Mouse (Mus musculus): ENCODE measurements around the gene Atp2b2.
A peak's percentile ranks its signal among the peaks of the same experiment; 100 is the strongest.

The Atp2b2 gene

GRCm38 (mm10) chr6:114042332-114042731 is at the start of gene Atp2b2:
TSS of gene Atp2b2 (minus strand) at chr6:114042613.
- peak; percentile 62 to 67 for DNase-seq

GRCm38 (mm10) chr6:114089626-114090025 is 47.2 kb upstream of the Atp2b2 start:
- peak; percentile 71 to 85 for DNase-seq

- no peak for DNase-seq
Measured at GRCm38 (mm10) chr6:114087106-114087505, 44.7 kb upstream of the Atp2b2 start.

GRCm38 (mm10) chr6:114078556-114078955 is 36.1 kb upstream of the Atp2b2 start:
- peak; percentile 38 to 51 for DNase-seq

- DNase-seq, result peak; percentile 74 to 86
Measured at GRCm38 (mm10) chr6:114076560-114076959, 34.1 kb upstream of the Atp2b2 start.

- DNase-seq, result no peak
Measured at GRCm38 (mm10) chr6:114076061-114076460, 33.6 kb upstream of the Atp2b2 start.

- no peak for DNase-seq
Measured at GRCm38 (mm10) chr6:114074929-114075328, 32.5 kb upstream of the Atp2b2 start.

- DNase-seq, result no peak
Measured at GRCm38 (mm10) chr6:114074256-114074655, 31.8 kb upstream of the Atp2b2 start.

GRCm38 (mm10) chr6:114071564-114071963 is 29.2 kb upstream of the Atp2b2 start:
- peak; percentile 83 to 92 for DNase-seq

- no peak for DNase-seq
Measured at GRCm38 (mm10) chr6:114063100-114063499, 20.7 kb upstream of the Atp2b2 start.

- DNase-seq, result no peak
Measured at GRCm38 (mm10) chr6:114062688-114063087, 20.3 kb upstream of the Atp2b2 start.

GRCm38 (mm10) chr6:114059206-114059605 is 16.8 kb upstream of the Atp2b2 start:
- DNase-seq, result no peak

GRCm38 (mm10) chr6:114058030-114058808 is 15.8 kb upstream of the Atp2b2 start:
- peak; percentile 51 to 54 for DNase-seq

GRCm38 (mm10) chr6:114055311-114055710 is 12.9 kb upstream of the Atp2b2 start:
- no peak for DNase-seq

- DNase-seq, result peak; percentile 60 to 65
Measured at GRCm38 (mm10) chr6:114044962-114045361, 2.5 kb upstream of the Atp2b2 start.

- DNase-seq, result no peak
Measured at GRCm38 (mm10) chr6:114042836-114043235, 423 bp upstream of the Atp2b2 start.

GRCm38 (mm10) chr6:114041911-114042284 is 515 bp downstream of the Atp2b2 start:
- DNase-seq, result peak; percentile 69 to 83

- DNase-seq, result peak; percentile 81 to 82
Measured at GRCm38 (mm10) chr6:114041097-114041910, 1.1 kb downstream of the Atp2b2 start.

GRCm38 (mm10) chr6:114035704-114036103 is 6.7 kb downstream of the Atp2b2 start:
- DNase-seq, result no peak

GRCm38 (mm10) chr6:114032822-114033221 is 9.6 kb downstream of the Atp2b2 start:
- peak; percentile 69 to 70 for DNase-seq

GRCm38 (mm10) chr6:114023794-114024193 is 18.6 kb downstream of the Atp2b2 start:
- DNase-seq, result no peak

GRCm38 (mm10) chr6:114022104-114022503 is 20.3 kb downstream of the Atp2b2 start:
- peak in 1 of 2 experiments; percentile 58 for DNase-seq

- peak; percentile 46 to 70 for DNase-seq
Measured at GRCm38 (mm10) chr6:114013801-114014200, 28.6 kb downstream of the Atp2b2 start.

GRCm38 (mm10) chr6:114012834-114013233 is 29.6 kb downstream of the Atp2b2 start:
- peak; percentile 48 to 63 for DNase-seq

Data from cerebellum, postnatal 25 days (tissue).